Mouse (Mus musculus) MEL (cell line): Measurements from ENCODE around the gene Muc5ac. TPM values are rescaled to one million over a fixed set of nuclear protein-coding genes. Genes with fewer than 3 reads are reported as not detected.

Experiments used
- DNase-seq: peaks from one replicate; pipeline ENCODE4 v3.0.0; 2011; ENCODE audit warnings: low read depth, low spot score
- H3K27ac ChIP-seq: 2 replicates; pipeline ENCODE4 v1.5.1; 2012; ENCODE audit warnings: low read depth, mild to moderate bottlenecking, control low read depth, low read length, moderate library complexity; ENCODE audit not compliant: control insufficient read depth
- H3K27me3 ChIP-seq, 2 experiments: fragments of 150-350 bp in 1 of 2; sonication (generic) in 1 of 2; 2 replicates each; pipeline ENCODE4 v1.6.1; 2012; ENCODE audit warnings: low read length in 2 of 2, mild to moderate bottlenecking in 2 of 2, improper control_type of control experiment in 1 of 2, moderate library complexity in 1 of 2; ENCODE audit not compliant: insufficient read depth in 2 of 2, control insufficient read depth in 1 of 2
- H3K36me3 ChIP-seq, 2 experiments: 2 replicates each; pipeline ENCODE4 v1.6.1; 2012 to 2014; ENCODE audit warnings: low read length in 2 of 2, improper control_type of control experiment in 1 of 2, inconsistent platforms in 1 of 2, mild to moderate bottlenecking in 1 of 2; ENCODE audit not compliant: insufficient read depth in 2 of 2, control insufficient read depth in 1 of 2
- H3K4me1 ChIP-seq, 2 experiments: fragments of 150-350 bp in 1 of 2; sonication (generic) in 1 of 2; 2 replicates each; pipeline ENCODE4 v1.6.1; 2012; ENCODE audit warnings: low read length in 2 of 2, improper control_type of control experiment in 1 of 2, mild to moderate bottlenecking in 1 of 2; ENCODE audit not compliant: insufficient read depth in 2 of 2, control insufficient read depth in 1 of 2
- H3K4me3 ChIP-seq, 2 experiments: fragments of 150-350 bp in 1 of 2; sonication (generic) in 1 of 2; 2 replicates each; pipeline ENCODE4 v1.5.1; 2012; ENCODE audit warnings: low read depth in 2 of 2, low read length in 2 of 2, mild to moderate bottlenecking in 2 of 2, moderate library complexity in 2 of 2, control low read depth in 1 of 2, improper control_type of control experiment in 1 of 2; ENCODE audit not compliant: control insufficient read depth in 1 of 2, insufficient read depth in 1 of 2
- H3K79me2 ChIP-seq: 2 replicates; pipeline ENCODE4 v1.6.1; 2012; ENCODE audit warnings: mild to moderate bottlenecking, low read length, moderate library complexity; ENCODE audit not compliant: control insufficient read depth, poor library complexity, insufficient read depth
- H3K9ac ChIP-seq: 2 replicates; pipeline ENCODE4 v1.6.1; 2012; ENCODE audit warnings: low read depth, mild to moderate bottlenecking, control low read depth, low read length, moderate library complexity; ENCODE audit not compliant: control insufficient read depth, poor library complexity, severe bottlenecking
- H3K9me3 ChIP-seq: fragments of 150-350 bp; sonication (generic); replicated peaks from 2 replicates; pipeline ENCODE4 v1.6.1; 2012; ENCODE audit warnings: mild to moderate bottlenecking, low read length, improper control_type of control experiment, moderate library complexity; ENCODE audit not compliant: insufficient read depth
- CHD1 ChIP-seq: IDR thresholded peaks from 2 replicates; pipeline ENCODE4 v1.6.1; 2012; ENCODE audit warnings: low read depth, mild to moderate bottlenecking, inconsistent platforms, low read length, improper control_type of control experiment
- CTCF ChIP-seq, 3 experiments: IDR thresholded peaks in 2 of 3; conservative IDR thresholded peaks in 1 of 3; 2 replicates each; pipeline ENCODE4 v1.5.1; 2011 to 2012; ENCODE audit warnings: low read length in 3 of 3, low read depth in 2 of 3, mild to moderate bottlenecking in 2 of 3, improper control_type of control experiment in 1 of 3, inconsistent platforms in 1 of 3, mixed read lengths in 1 of 3, moderate library complexity in 1 of 3; ENCODE audit not compliant: control insufficient read depth in 1 of 3, insufficient read depth in 1 of 3, poor library complexity in 1 of 3, severe bottlenecking in 1 of 3
- E2F4 ChIP-seq: IDR thresholded peaks from 2 replicates; pipeline ENCODE4 v1.6.1; 2011; ENCODE audit warnings: low read depth, low read length, improper control_type of control experiment, borderline replicate concordance
- EP300 ChIP-seq, 2 experiments: IDR thresholded peaks; 2 replicates each; pipeline ENCODE4 v1.6.1; 2011; ENCODE audit warnings: improper control_type of control experiment in 2 of 2, low read length in 2 of 2, low read depth in 1 of 2, mild to moderate bottlenecking in 1 of 2
- ETS1 ChIP-seq: IDR thresholded peaks from 2 replicates; pipeline ENCODE4 v1.6.1; 2012; ENCODE audit warnings: low read depth, mild to moderate bottlenecking, inconsistent platforms, low read length, improper control_type of control experiment, moderate library complexity
- GABPA ChIP-seq: IDR thresholded peaks from 2 replicates; pipeline ENCODE4 v1.6.1; 2012; ENCODE audit warnings: low read depth, mild to moderate bottlenecking, inconsistent platforms, low read length, improper control_type of control experiment, moderate library complexity
- GATA1 ChIP-seq: IDR thresholded peaks from 2 replicates; pipeline ENCODE4 v1.6.1; 2011; ENCODE audit warnings: low read depth, low read length, improper control_type of control experiment
- KAT2A ChIP-seq: conservative IDR thresholded peaks from 2 replicates; pipeline ENCODE4 v1.6.1; 2012; ENCODE audit warnings: low read depth, low read length, improper control_type of control experiment, inconsistent platforms
- MAFK ChIP-seq: IDR thresholded peaks from 2 replicates; pipeline ENCODE4 v1.6.1; 2011; ENCODE audit warnings: low read depth, mild to moderate bottlenecking, low read length, improper control_type of control experiment, borderline replicate concordance
- MAZ ChIP-seq: IDR thresholded peaks from 2 replicates; pipeline ENCODE4 v1.6.1; 2012; ENCODE audit warnings: low read depth, mild to moderate bottlenecking, inconsistent platforms, low read length, improper control_type of control experiment
- MEF2A ChIP-seq: IDR thresholded peaks from 2 replicates; pipeline ENCODE4 v1.6.1; 2014; ENCODE audit warnings: low read depth, mild to moderate bottlenecking, inconsistent platforms, low read length, improper control_type of control experiment; ENCODE audit not compliant: poor library complexity, insufficient replicate concordance, severe bottlenecking; ENCODE audit errors: extremely low read depth
- MXI1 ChIP-seq: IDR thresholded peaks from 2 replicates; pipeline ENCODE4 v1.6.1; 2011; ENCODE audit warnings: mild to moderate bottlenecking, low read depth, low read length, improper control_type of control experiment
- MYC ChIP-seq: IDR thresholded peaks from 2 replicates; pipeline ENCODE4 v1.6.1; 2011; ENCODE audit warnings: low read depth, mild to moderate bottlenecking, low read length, improper control_type of control experiment, moderate library complexity
- POLR2AphosphoS5 ChIP-seq: IDR thresholded peaks from 2 replicates; pipeline ENCODE4 v1.6.1; 2012; ENCODE audit warnings: low read depth, borderline replicate concordance, mild to moderate bottlenecking, inconsistent platforms, low read length, moderate library complexity, mixed read lengths
- RAD21 ChIP-seq: IDR thresholded peaks from 2 replicates; pipeline ENCODE4 v1.6.1; 2011; ENCODE audit warnings: mild to moderate bottlenecking, low read depth, low read length, improper control_type of control experiment
- RCOR1 ChIP-seq: IDR thresholded peaks from 2 replicates; pipeline ENCODE4 v1.6.1; 2012; ENCODE audit warnings: low read depth, mild to moderate bottlenecking, inconsistent platforms, low read length, improper control_type of control experiment
- SMC3 ChIP-seq: IDR thresholded peaks from 2 replicates; pipeline ENCODE4 v1.6.1; 2011; ENCODE audit warnings: low read depth, low read length, improper control_type of control experiment
- TBP ChIP-seq: IDR thresholded peaks from 2 replicates; pipeline ENCODE4 v1.8.0; 2011; ENCODE audit warnings: low read depth, low read length, improper control_type of control experiment
- USF2 ChIP-seq, 2 experiments: IDR thresholded peaks; 2 replicates each; pipeline ENCODE4 v1.6.1; 2011 to 2012; ENCODE audit warnings: improper control_type of control experiment in 2 of 2, low read length in 2 of 2, borderline replicate concordance in 1 of 2, inconsistent platforms in 1 of 2, low read depth in 1 of 2, mild to moderate bottlenecking in 1 of 2; ENCODE audit not compliant: insufficient read depth in 1 of 2
- ZMIZ1 ChIP-seq: IDR thresholded peaks from 2 replicates; pipeline ENCODE4 v1.6.1; 2012; ENCODE audit warnings: low read depth, mild to moderate bottlenecking, inconsistent platforms, low read length, improper control_type of control experiment, moderate library complexity
- ZNF384 ChIP-seq: IDR thresholded peaks from 2 replicates; pipeline ENCODE4 v1.6.1; 2012; ENCODE audit warnings: low read depth, mild to moderate bottlenecking, inconsistent platforms, low read length, improper control_type of control experiment
- polyA plus RNA-seq, 2 experiments: library from polyadenylated mRNA; stranded (reverse) in 1 of 2; unstranded in 1 of 2; fragments of >175 nt in 1 of 2; fragments of >200 nt in 1 of 2; gene quantifications; 2 replicates each; pipeline versions ENCODE4 v1.2.1 to v1.2.4; 2012; ENCODE audit warnings: low replicate concordance in 2 of 2, low read depth in 1 of 2; ENCODE audit not compliant: insufficient read length in 2 of 2, insufficient read depth in 1 of 2, missing spikeins in 1 of 2
- total RNA-seq: library from RNA; depleted of rRNA; stranded (reverse); fragments of 300-350 nt; gene quantifications from 2 replicates; pipeline ENCODE4 v1.2.3, GENCODE M21; 2012

The Muc5ac gene
- total and polyA plus RNA-seq, 3 experiments: not detected

- peak; percentile 6 for DNase-seq
- Histone ChIP-seq H3K4me3 (no peak overlapping the region), H3K27ac (no peak overlapping the region), H3K36me3 (no peaks in the 10 kb centered on the region), H3K79me2 (no peaks in the 10 kb centered on the region), H3K9me3 (no peaks in the 10 kb centered on the region), H3K27me3 (no peaks in the 10 kb centered on the region; a peak in 1 of 4 replicates), H3K9ac (no peak overlapping the region), H3K4me1 (no peaks in the 10 kb centered on the region)
- peak; percentile 15 for TF ChIP-seq RAD21
- TF ChIP-seq SMC3: peak; percentile 58
- peak; percentile 9 to 44 (median 31); a peak in 4 of 6 replicates for TF ChIP-seq CTCF (IDR thresholded peaks at IDR 0.05 in 2 of 3, conservative IDR thresholded peaks at IDR 0.05 in 1 of 3; ENCODE audit: control insufficient read depth in 1 of 3, insufficient read depth in 1 of 3, low read depth in 2 of 3, low read length in 3 of 3, poor library complexity in 1 of 3, severe bottlenecking in 1 of 3)
- TF ChIP-seq RCOR1: no peak
- TF ChIP-seq POLR2AphosphoS5: no peak
- TF ChIP-seq KAT2A: no peak
Measured at GRCm38 (mm10) chr7:141818267-141818666, 29.5 kb downstream of the Muc5ac start.

GRCm38 (mm10) chr7:141822582-141823261, 34.0 kb downstream of the Muc5ac start:
- TF ChIP-seq E2F4 (no peak), TBP (no peak), EP300 (IDR thresholded peaks at IDR 0.05; ENCODE audit: low read depth in 1 of 2, low read length in 2 of 2) (no peak), ETS1 (no peak), MAZ (no peak), GATA1 (no peak), ZMIZ1 (no peak), USF2 (IDR thresholded peaks at IDR 0.05; ENCODE audit: borderline replicate concordance in 1 of 2, insufficient read depth in 1 of 2, low read depth in 1 of 2, low read length in 2 of 2) (no peak), KAT2A (no peak), CTCF (IDR thresholded peaks at IDR 0.05 in 2 of 3, conservative IDR thresholded peaks at IDR 0.05 in 1 of 3; ENCODE audit: control insufficient read depth in 1 of 3, insufficient read depth in 1 of 3, low read depth in 2 of 3, low read length in 3 of 3, poor library complexity in 1 of 3, severe bottlenecking in 1 of 3) (no peak), ZNF384 (no peak), GABPA (no peak), MXI1 (no peak), RAD21 (no peak), MEF2A (no peak), CHD1 (no peak), MAFK (no peak), MYC (no peak)

More at GRCm38 (mm10) chr7:141822582-141823261, 34.0 kb downstream of the Muc5ac start:
- Histone ChIP-seq H3K27me3 (peaks cover 0 to 7% of the 10 kb centered on the region in 2 experiments; a peak in 2 of 4 replicates), H3K79me2 (no peaks in the 10 kb centered on the region), H3K4me1 (no peaks in the 10 kb centered on the region), H3K9me3 (no peaks in the 10 kb centered on the region), H3K36me3 (no peaks in the 10 kb centered on the region), H3K27ac (no peak overlapping the region), H3K4me3 (no peak overlapping the region), H3K9ac (no peak overlapping the region)
- no peak for DNase-seq
